13 mouse cellular contexts compared by ENCODE assay signal in genomic region chr13:55831722-55832160, GRCm38 (mm10). TPM values are rescaled to one million over a fixed set of nuclear protein-coding genes. Genes with fewer than 3 reads are reported as not detected.
DNase-seq lines count a peak whose midpoint lies in the region; ATAC-seq and TF ChIP-seq lines count a peak whose summit lies in the region.
"Had no signal": no experiment of that assay in that cellular context is flagged by ENCODE, and none has a peak within 500 bp of the region (broad histone marks: within the 10 kb centered on the region; RNA-seq: fewer than 3 reads in every experiment).

No protein-coding gene starts in this region.

- H3K36me3 ChIP-seq in heart, embryonic 16.5 days (ENCODE audit: control insufficient read depth, insufficient read depth) = no peaks in the 10 kb centered on the region
- H3K36me3 ChIP-seq in heart, adult 2 months (ENCODE audit: control insufficient read depth, insufficient read depth, low read length) = no peaks in the 10 kb centered on the region
- no peaks in the 10 kb centered on the region for H3K36me3 ChIP-seq in midbrain, embryonic 11.5 days (ENCODE audit: control insufficient read depth, insufficient read depth, low read length)
- H3K36me3 ChIP-seq in midbrain, embryonic 16.5 days (ENCODE audit: control insufficient read depth, insufficient read depth, low read length) = no peaks in the 10 kb centered on the region
- no peaks in the 10 kb centered on the region for H3K36me3 ChIP-seq in forebrain, embryonic 14.5 days (ENCODE audit: control insufficient read depth, insufficient read depth, low read length)
- no peaks in the 10 kb centered on the region for H3K36me3 ChIP-seq in small intestine, adult 2 months (ENCODE audit: control insufficient read depth, insufficient read depth, low read length)

- H3K4me1 ChIP-seq in heart, embryonic 16.5 days (ENCODE audit: control insufficient read depth, insufficient read depth, low read length) = peaks cover 10% of the 10 kb centered on the region
- H3K4me1 ChIP-seq in heart, adult 2 months (ENCODE audit: control insufficient read depth, insufficient read depth, low read length) = 0 out of 2 replicates have a peak, but pooled peaks cover 1% of the 10 kb centered on the region
- peaks cover 20% of the 10 kb centered on the region for H3K4me1 ChIP-seq in midbrain, embryonic 11.5 days (ENCODE audit: control insufficient read depth, insufficient read depth, low read length)
- peaks cover 9% of the 10 kb centered on the region for H3K4me1 ChIP-seq in midbrain, embryonic 16.5 days (ENCODE audit: control insufficient read depth, insufficient read depth, low read length)
- H3K4me1 ChIP-seq in forebrain, embryonic 14.5 days (ENCODE audit: control insufficient read depth, insufficient read depth, low read length) = no peaks in the 10 kb centered on the region
- H3K4me1 ChIP-seq in small intestine, adult 2 months (ENCODE audit: control insufficient read depth, insufficient read depth, insufficient read length, low read length) = peaks cover 10% of the 10 kb centered on the region

- intact Hi-C loops in heart, adult 2 months (cut with DNase I) = loop anchor here (10.0 kb wide), 1 partner anchor 423 kb away; the partner anchor contains the start of gene Neurog1

- H3K27me3 ChIP-seq in heart, embryonic 16.5 days (ENCODE audit: control insufficient read depth, insufficient read depth, low read length) = peaks cover 86% of the 10 kb centered on the region
- H3K27me3 ChIP-seq in heart, adult 2 months (ENCODE audit: control insufficient read depth, insufficient read depth, low read length) = peaks cover 61% of the 10 kb centered on the region
- H3K27me3 ChIP-seq in midbrain, embryonic 11.5 days (ENCODE audit: control insufficient read depth, insufficient read depth, low read length) = peaks cover 95% of the 10 kb centered on the region
- peaks cover 58% of the 10 kb centered on the region for H3K27me3 ChIP-seq in midbrain, embryonic 16.5 days (ENCODE audit: control insufficient read depth, insufficient read depth, low read depth, low read length)
- peaks cover 91% of the 10 kb centered on the region for H3K27me3 ChIP-seq in forebrain, embryonic 14.5 days (replicated peaks; ENCODE audit: control insufficient read depth, insufficient read depth, low read length)
- H3K27me3 ChIP-seq in small intestine, adult 2 months (ENCODE audit: control insufficient read depth, insufficient read depth, low read length) = peaks cover 43% of the 10 kb centered on the region

- no peak for TF ChIP-seq EP300 in heart, adult 2 months (IDR thresholded peaks at IDR 0.05; ENCODE audit: insufficient read depth, low read depth, low read length)

- 5% methylated on average over 25 of the region's 25 CpGs for WGBS in heart, embryonic 16.5 days
- WGBS in heart, adult 2 months = 6% methylated on average over 25 of the region's 25 CpGs
- WGBS in midbrain, embryonic 11.5 days = under 1% methylated on average over 25 of the region's 25 CpGs
- 1% methylated on average over 25 of the region's 25 CpGs for WGBS in midbrain, embryonic 16.5 days
- under 1% methylated on average over 25 of the region's 25 CpGs for WGBS in forebrain, embryonic 14.5 days
- WGBS in small intestine, adult 2 months = 30% methylated on average over 25 of the region's 25 CpGs

- no peaks in the 10 kb centered on the region for H3K79me2 ChIP-seq in heart, adult 2 months (replicated peaks; ENCODE audit: control insufficient read depth, insufficient read depth, low read length)

- TF ChIP-seq POLR2A in heart, adult 2 months (IDR thresholded peaks at IDR 0.05; ENCODE audit: insufficient read depth, low read depth, low read length) = no peak
- no peak for TF ChIP-seq POLR2A in small intestine, adult 2 months (IDR thresholded peaks at IDR 0.05; ENCODE audit: low read depth, low read length)

- no peak for TF ChIP-seq CTCF in heart, adult 2 months (IDR thresholded peaks at IDR 0.05)
- TF ChIP-seq CTCF in small intestine, adult 2 months (IDR thresholded peaks at IDR 0.05; ENCODE audit: extremely low read depth, insufficient read length, insufficient replicate concordance, low read depth, low read length) = no peak

- no peaks in the 10 kb centered on the region for H3K9me3 ChIP-seq in heart, embryonic 16.5 days (replicated peaks; ENCODE audit: control insufficient read depth, low read length)
- no peaks in the 10 kb centered on the region for H3K9me3 ChIP-seq in midbrain, embryonic 11.5 days (ENCODE audit: control insufficient read depth, low read length)
- H3K9me3 ChIP-seq in midbrain, embryonic 16.5 days (replicated peaks; ENCODE audit: control insufficient read depth, low read length, poor library complexity, severe bottlenecking) = no peaks in the 10 kb centered on the region
- H3K9me3 ChIP-seq in forebrain, embryonic 14.5 days (replicated peaks; ENCODE audit: control insufficient read depth, low read length) = no peaks in the 10 kb centered on the region

- DNase-seq in heart, adult 2 months = no peak
- DNase-seq in midbrain, embryonic 11.5 days (ENCODE audit: low spot score, missing footprints) = peak; percentile 94
- no peak for DNase-seq in forebrain, embryonic 14.5 days (ENCODE audit: low spot score)
- DNase-seq in right cerebral cortex, postnatal 14 days = no peak
- no peak for DNase-seq in right cerebral cortex, postnatal 10 days (ENCODE audit: low spot score in 2 of 2)
- DNase-seq: heart, postnatal 4 days; lung, postnatal 10 days had no signal

- H3K27ac ChIP-seq in heart, embryonic 16.5 days (ENCODE audit: low read length) = no peak overlapping the region
- no peak overlapping the region for H3K27ac ChIP-seq in heart, adult 2 months
- no peak overlapping the region for H3K27ac ChIP-seq in midbrain, embryonic 11.5 days (ENCODE audit: low read depth, low read length)
- H3K27ac ChIP-seq in midbrain, embryonic 16.5 days (ENCODE audit: low read length) = no peak overlapping the region
- no peak overlapping the region for H3K27ac ChIP-seq in forebrain, embryonic 14.5 days (ENCODE audit: low read depth, low read length)
- H3K27ac ChIP-seq in small intestine, adult 2 months (ENCODE audit: insufficient read depth, low read depth, low read length) = no peak overlapping the region

- no peak overlapping the region for H3K4me2 ChIP-seq in heart, embryonic 16.5 days (ENCODE audit: low read depth, low read length)
- peak overlapping the region; percentile 30 for H3K4me2 ChIP-seq in midbrain, embryonic 11.5 days
- H3K4me2 ChIP-seq in midbrain, embryonic 16.5 days (ENCODE audit: low read length) = no peak overlapping the region
- H3K4me2 ChIP-seq in forebrain, embryonic 14.5 days (ENCODE audit: low read length) = no peak overlapping the region

- no peak overlapping the region; the same call in 1 of the 2 replicates for H3K4me3 ChIP-seq in heart, embryonic 16.5 days (ENCODE audit: low read length)
- H3K4me3 ChIP-seq in heart, adult 2 months = no peak overlapping the region
- no peak overlapping the region for H3K4me3 ChIP-seq in midbrain, embryonic 11.5 days (ENCODE audit: low read depth, low read length)
- no peak overlapping the region for H3K4me3 ChIP-seq in midbrain, embryonic 16.5 days (ENCODE audit: low read depth, low read length)
- peak overlapping the region; percentile 8; the same call in 1 of the 2 replicates for H3K4me3 ChIP-seq in forebrain, embryonic 14.5 days (ENCODE audit: low read depth, low read length)
- peak overlapping the region; percentile 93 for H3K4me3 ChIP-seq in small intestine, adult 2 months (ENCODE audit: low read depth, low read length)

- H3K9ac ChIP-seq in heart, embryonic 16.5 days (ENCODE audit: low read length) = no peak overlapping the region
- H3K9ac ChIP-seq in heart, adult 2 months (ENCODE audit: low read depth, low read length) = no peak overlapping the region
- H3K9ac ChIP-seq in midbrain, embryonic 11.5 days (ENCODE audit: low read length) = no peak overlapping the region
- no peak overlapping the region for H3K9ac ChIP-seq in midbrain, embryonic 16.5 days (ENCODE audit: low read depth, low read length)
- H3K9ac ChIP-seq in forebrain, embryonic 14.5 days (ENCODE audit: low read length) = no peak overlapping the region

- ATAC-seq in heart, embryonic 16.5 days (replicated peaks; ENCODE audit: extremely low read depth, insufficient read depth, low FRiP score) = 0 out of 2 replicates have a peak, but pooled peaks have one; percentile 24
- ATAC-seq in midbrain, embryonic 11.5 days (ENCODE audit: low FRiP score) = no peak
- no peak for ATAC-seq in midbrain, embryonic 16.5 days
- no peak for ATAC-seq in forebrain, embryonic 14.5 days
- ATAC-seq: activated CD4-positive, CD25-positive, alpha-beta regulatory T cell, adult 4 months had no signal

RNA-seq across cellular contexts. Expression of gene Pitx1, which starts 4.3 kb away (rescaled TPM):
- polyA plus RNA-seq in heart, embryonic 16.5 days (2015; fragmentation: Nextera tagmentation; extraction: Ambion mirVana) = 0.09 and 0.17 TPM in 2 replicates
- total RNA-seq in heart, adult 2 months (2021) = not detected
- 0.06 TPM in 1 of 2 replicates, not detected in the other for polyA plus RNA-seq in heart, adult 2 months (2012; rRNA removed)
- polyA plus RNA-seq in midbrain, embryonic 11.5 days (2014; fragmentation: Nextera tagmentation; extraction: Ambion mirVana) = 0.25 and 0.88 TPM in 2 replicates
- 1.0 and 1.4 TPM in 2 replicates for polyA plus RNA-seq in midbrain, embryonic 16.5 days (2015; fragmentation: Nextera tagmentation; extraction: Ambion mirVana)
- not detected in 2 replicates for polyA plus RNA-seq in forebrain, embryonic 14.5 days (2014; fragmentation: Nextera tagmentation; extraction: Ambion mirVana)
- 14.6 and 20.3 TPM in 2 replicates for polyA plus RNA-seq in small intestine, adult 2 months (2012; rRNA removed)
- total RNA-seq: heart, postnatal 4 days; layer of hippocampus, postnatal 14 days had no signal
- polyA plus RNA-seq: activated CD4-positive, CD25-positive, alpha-beta regulatory T cell, adult 4 months had no signal

RNA-seq across cellular contexts. Expression of gene Catsper3, which starts 47.4 kb away (rescaled TPM):
- 0.11 TPM in 1 of 2 replicates, not detected in the other for polyA plus RNA-seq in heart, embryonic 16.5 days (2015; fragmentation: Nextera tagmentation; extraction: Ambion mirVana)
- total RNA-seq in heart, adult 2 months (2021) = under 1 TPM in 1 of 2 experiments, not detected in 1; 0.23 TPM
- polyA plus RNA-seq in heart, adult 2 months (2012; rRNA removed) = 0.12 TPM in 1 of 2 replicates, not detected in the other
- polyA plus RNA-seq in midbrain, embryonic 11.5 days (2014; fragmentation: Nextera tagmentation; extraction: Ambion mirVana) = not detected in 2 replicates
- 0.19 TPM in 1 of 2 replicates, not detected in the other for polyA plus RNA-seq in midbrain, embryonic 16.5 days (2015; fragmentation: Nextera tagmentation; extraction: Ambion mirVana)
- polyA plus RNA-seq in forebrain, embryonic 14.5 days (2014; fragmentation: Nextera tagmentation; extraction: Ambion mirVana) = not detected in 2 replicates
- 0.06 TPM in 1 of 2 replicates, not detected in the other for polyA plus RNA-seq in small intestine, adult 2 months (2012; rRNA removed)
- polyA plus RNA-seq: neural tube, embryonic 11.5 days had no signal

Comparison
In these comparisons a context has a peak if more than half of its experiments do, and no peak if none do; other contexts are left out.
1. H3K4me3 ChIP-seq: peak in forebrain, embryonic 14.5 days (single experiment) and small intestine, adult 2 months (single experiment); none in heart, embryonic 16.5 days (single experiment), heart, adult 2 months (single experiment), midbrain, embryonic 11.5 days (single experiment) and midbrain, embryonic 16.5 days (single experiment).